Mouse (Mus musculus) liver, adult 2 months (tissue): ENCODE data around the gene Plch2. TPM values are rescaled to one million over a fixed set of nuclear protein-coding genes. Genes with fewer than 3 reads are reported as not detected.

ENCODE experiments used
- DNase-seq: peaks from one replicate; pipeline ENCODE4 v3.0.0-alpha.2; 2011; ENCODE audit warnings: low read depth, low spot score; ENCODE audit errors: extremely low read depth
- H3K27ac ChIP-seq: fragments of 200-500 bp; replicated peaks from 2 replicates; pipeline ENCODE4 v1.5.1; 2012; ENCODE audit warnings: low read depth, mild to moderate bottlenecking, control low read depth, inconsistent platforms, low read length; ENCODE audit not compliant: insufficient read depth
- H3K27me3 ChIP-seq: fragments of 200-500 bp; 2 replicates; pipeline ENCODE4 v1.6.1; 2012; ENCODE audit warnings: mild to moderate bottlenecking, moderate library complexity, low read length, inconsistent platforms; ENCODE audit not compliant: control insufficient read depth, insufficient read depth
- H3K36me3 ChIP-seq: fragments of 200-500 bp; 2 replicates; pipeline ENCODE4 v1.6.1; 2012; ENCODE audit warnings: low read length, inconsistent platforms; ENCODE audit not compliant: control insufficient read depth, insufficient read depth
- H3K4me1 ChIP-seq: fragments of 200-500 bp; 2 replicates; pipeline ENCODE4 v1.6.1; 2011; ENCODE audit warnings: low read length; ENCODE audit not compliant: control insufficient read depth, insufficient read depth
- H3K4me3 ChIP-seq: fragments of 200-500 bp; 2 replicates; pipeline ENCODE4 v1.5.1; 2011; ENCODE audit warnings: low read depth, mild to moderate bottlenecking, control low read depth, low read length, moderate library complexity; ENCODE audit not compliant: insufficient read depth
- H3K79me2 ChIP-seq: fragments of 200-500 bp; 2 replicates; pipeline ENCODE4 v1.6.1; 2012; ENCODE audit warnings: inconsistent platforms, mild to moderate bottlenecking, low read length, moderate library complexity; ENCODE audit not compliant: control insufficient read depth, insufficient read depth
- H3K9ac ChIP-seq: fragments of 200-500 bp; 2 replicates; pipeline ENCODE4 v1.6.1; 2012; ENCODE audit warnings: low read depth, mild to moderate bottlenecking, control low read depth, inconsistent platforms, low read length
- CTCF ChIP-seq: fragments of 200-500 bp; IDR thresholded peaks from 2 replicates; pipeline ENCODE4 v1.5.1; 2011; ENCODE audit warnings: low read depth, low read length, control low read depth
- POLR2A ChIP-seq: fragments of 200-500 bp; IDR thresholded peaks from 2 replicates; pipeline ENCODE4 v1.6.1; 2011; ENCODE audit warnings: low read length, control low read depth; ENCODE audit not compliant: insufficient read depth; ENCODE audit errors: extremely low read depth
- WGBS: fragments of 180-500 bp; shearing (Covaris S2); methylation state at CpG from one replicate; pipeline ENCODE4 v1.1.7; 2018; 5-methylcytosine and 5-hydroxymethylcytosine counted together
- polyA plus RNA-seq: library from polyadenylated mRNA; depleted of rRNA; stranded (reverse); fragments of >200 nt; gene quantifications from 2 replicates; pipeline ENCODE4 v1.2.3, GENCODE M21; 2012
- total RNA-seq: library from RNA; depleted of rRNA; stranded (reverse); fragments of >200 nt; gene quantifications from 2 replicates; pipeline ENCODE4 v1.2.3, GENCODE M21; 2014

The Plch2 gene
- total and polyA plus RNA-seq, 2 experiments = 0.01 TPM; not detected in 1

- Histone ChIP-seq H3K27ac (no peak within 1 kb of the TSS), H3K4me3 (peak within 1 kb of the TSS; percentile 33; the same call in 1 of the 2 replicates), H3K9ac (peak within 1 kb of the TSS; percentile 21; the same call in 1 of the 2 replicates), H3K4me1 (peaks cover 3% of the 10 kb centered on the region), H3K27me3 (peaks cover 22% of the 10 kb centered on the region; the same call in 1 of the 2 replicates), H3K36me3 (no peaks in the 10 kb centered on the region), H3K79me2 (peaks cover 4% of the 10 kb centered on the region; the same call in 1 of the 2 replicates)
- WGBS = 3% methylated on average over 65 of the region's 65 CpGs
- DNase-seq = no peak
- TF ChIP-seq POLR2A = no peak
- TF ChIP-seq CTCF = no peak
Measured at GRCm38 (mm10) chr4:154960690-154961225, 95.8 kb downstream of the Plch2 start, which contains the start of gene Hes5. Hes5 (plus strand) TSS chr4:154960923.

GRCm38 (mm10) chr4:154960021-154960689, 96.4 kb downstream of the Plch2 start:
- Histone ChIP-seq H3K4me1 (peaks cover 3% of the 10 kb centered on the region), H3K9ac (no peak overlapping the region), H3K27ac (no peak overlapping the region), H3K4me3 (peak overlapping the region; percentile 33; the same call in 1 of the 2 replicates), H3K79me2 (peaks cover 4% of the 10 kb centered on the region; the same call in 1 of the 2 replicates), H3K27me3 (peaks cover 23% of the 10 kb centered on the region), H3K36me3 (no peaks in the 10 kb centered on the region)
- no peak for TF ChIP-seq POLR2A
- no peak for TF ChIP-seq CTCF
- DNase-seq = no peak
- WGBS = 33% methylated on average over 20 of the region's 20 CpGs

GRCm38 (mm10) chr4:154958621-154959020, 98.0 kb downstream of the Plch2 start:
- no peak for DNase-seq
- Histone ChIP-seq H3K79me2 (no peaks in the 10 kb centered on the region), H3K9ac (no peak overlapping the region), H3K27ac (no peak overlapping the region), H3K27me3 (peaks cover 27% of the 10 kb centered on the region), H3K36me3 (no peaks in the 10 kb centered on the region), H3K4me1 (no peaks in the 10 kb centered on the region), H3K4me3 (no peak overlapping the region)
- TF ChIP-seq CTCF (no peak), POLR2A (no peak)
- whole genome bisulfite sequencing = 34% methylated on average over 8 of the region's 8 CpGs

- TF ChIP-seq POLR2A (no peak), CTCF (no peak)
Measured at GRCm38 (mm10) chr4:154958171-154958570, 98.4 kb downstream of the Plch2 start.

GRCm38 (mm10) chr4:154957289-154957993, 99.1 kb downstream of the Plch2 start:
- TF ChIP-seq CTCF (no peak), POLR2A (no peak)
- H3K4me1 ChIP-seq = no peaks in the 10 kb centered on the region
- no peaks in the 10 kb centered on the region for H3K79me2 ChIP-seq
- WGBS = 66% methylated on average over 13 of the region's 13 CpGs
- no peak overlapping the region for H3K9ac ChIP-seq
- no peak overlapping the region for H3K4me3 ChIP-seq
- H3K27me3 ChIP-seq = peaks cover 32% of the 10 kb centered on the region
- H3K27ac ChIP-seq = no peak overlapping the region
- no peaks in the 10 kb centered on the region for H3K36me3 ChIP-seq
- no peak for DNase-seq

More at GRCm38 (mm10) chr4:154958171-154958570, 98.4 kb downstream of the Plch2 start:
- Histone ChIP-seq H3K27me3 (peaks cover 28% of the 10 kb centered on the region), H3K36me3 (no peaks in the 10 kb centered on the region), H3K27ac (no peak overlapping the region), H3K79me2 (no peaks in the 10 kb centered on the region), H3K4me1 (no peaks in the 10 kb centered on the region), H3K4me3 (no peak overlapping the region), H3K9ac (no peak overlapping the region)
- DNase-seq = no peak
- WGBS = 13% methylated on average over 15 of the region's 15 CpGs
